Mouse (Mus musculus): ENCODE data around the gene Rhno1.
"Not testable (repeated sequence)": the region's sequence is repeated elsewhere in the genome, so short reads cannot be mapped to it uniquely, and the experiment has no call there.

The Rhno1 gene

DNA sequence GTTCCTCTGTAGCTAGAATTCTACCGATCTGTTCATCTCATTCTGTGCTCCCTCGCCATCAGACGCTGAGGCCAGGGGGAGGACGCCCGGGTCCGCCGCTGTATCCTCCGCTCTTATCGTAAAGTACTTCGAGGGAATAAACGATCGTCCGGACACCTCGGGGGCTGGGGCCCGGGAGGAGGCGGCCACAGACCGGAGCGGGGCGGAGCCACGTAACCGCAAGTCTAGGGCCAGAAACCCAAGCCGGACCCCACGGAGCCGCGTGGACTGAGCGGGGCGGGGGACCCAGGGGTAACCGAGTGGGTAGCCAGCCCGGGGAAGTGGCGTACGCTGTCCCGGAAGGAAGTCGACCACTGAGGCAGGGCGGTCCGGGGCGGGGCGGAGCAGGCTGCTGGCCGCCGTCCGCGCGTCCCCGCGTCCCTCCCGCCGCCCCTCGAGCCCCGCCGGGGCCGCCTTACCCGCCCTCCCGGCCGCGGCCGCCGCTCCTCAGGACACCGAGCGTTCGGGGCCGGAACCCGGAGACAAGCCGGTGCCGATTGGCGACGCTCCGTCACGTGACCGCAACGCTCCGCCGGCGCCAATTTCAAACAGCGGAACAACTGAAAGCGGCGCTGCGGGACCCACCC is at the start of gene Rhno1, which contains the start of gene Foxm1:
Gene Rhno1, minus strand, starts transcription at position 531 of the 626 bp plus-strand sequence.
Gene Foxm1, plus strand, starts transcription at position 587 of the 626 bp plus-strand sequence.
- peak; percentile 83 to 85 for DNase-seq

DNA sequence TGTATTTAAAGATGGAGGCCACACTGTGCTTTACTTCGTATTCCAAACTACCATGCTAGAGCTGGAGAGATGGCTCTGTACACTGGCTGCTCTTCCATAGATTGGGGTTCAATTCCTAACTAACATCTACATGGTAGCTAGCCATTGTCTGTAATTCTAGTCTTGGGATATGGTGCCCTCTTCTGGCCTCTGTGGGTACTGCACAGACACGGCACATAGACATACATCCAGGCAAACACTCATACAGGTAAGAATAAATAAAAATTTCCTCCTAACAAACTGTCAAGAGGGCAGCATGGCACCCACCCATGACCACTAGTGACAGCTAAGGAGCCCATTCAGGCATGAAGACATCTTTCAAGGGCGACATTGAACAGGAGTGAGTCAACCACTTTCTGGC is 48.4 kb upstream of the Rhno1 start:
- peak; percentile 91 for DNase-seq

DNA sequence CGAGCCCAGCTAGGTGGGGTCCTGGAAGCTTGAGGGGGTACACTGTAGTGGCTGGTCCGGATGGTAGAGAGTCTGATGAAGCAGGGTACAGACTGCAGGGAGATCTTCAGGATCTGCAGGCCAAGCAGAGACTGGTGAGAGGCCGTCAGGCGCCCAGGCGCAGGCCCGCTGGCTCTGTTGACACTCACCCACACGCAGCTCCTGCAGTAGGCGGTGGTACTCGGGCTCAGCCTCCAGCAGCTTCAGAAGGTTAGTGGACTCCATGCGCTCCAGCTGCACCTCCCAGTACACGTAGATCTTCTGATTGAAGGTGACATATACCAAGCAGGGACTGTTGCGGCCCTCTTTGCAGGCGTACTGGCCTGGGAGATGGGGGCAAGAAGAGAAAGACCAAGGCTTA is 47.6 kb upstream of the Rhno1 start:
- no peak for DNase-seq

DNA sequence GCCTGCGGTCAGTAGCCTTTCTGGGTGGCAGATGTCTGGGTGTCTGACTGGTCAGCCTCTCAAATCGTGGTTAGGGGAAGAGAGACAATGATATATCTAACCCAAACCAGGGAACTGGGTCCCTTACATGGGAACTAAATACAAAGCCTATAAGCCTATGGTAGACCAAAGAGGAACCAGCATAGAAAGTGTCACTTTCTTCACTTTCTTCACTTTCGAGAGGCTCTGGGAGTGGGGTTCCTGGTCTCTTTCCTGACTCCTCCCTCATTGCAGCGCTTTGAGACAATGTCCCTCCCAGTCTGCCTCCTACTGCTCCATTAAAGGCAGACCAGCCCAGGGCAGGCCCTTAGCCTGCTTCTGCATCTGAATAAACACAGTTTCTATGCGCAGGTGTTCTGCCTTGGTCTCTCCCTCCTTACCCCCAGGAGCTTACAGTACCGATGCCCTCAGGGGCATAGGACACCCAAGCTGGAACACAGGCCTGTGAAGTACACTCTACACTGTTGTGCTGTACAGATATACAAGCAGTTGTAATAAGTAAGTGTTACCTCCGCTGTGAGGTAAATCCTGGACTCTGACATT is 45.9 kb upstream of the Rhno1 start:
- no peak for DNase-seq

GRCm38 (mm10) chr6:128404708-128405107 is 42.0 kb upstream of the Rhno1 start:
- DNase-seq = no peak

GRCm38 (mm10) chr6:128399421-128400185 is 36.9 kb upstream of the Rhno1 start:
- DNase-seq = no peak

DNA sequence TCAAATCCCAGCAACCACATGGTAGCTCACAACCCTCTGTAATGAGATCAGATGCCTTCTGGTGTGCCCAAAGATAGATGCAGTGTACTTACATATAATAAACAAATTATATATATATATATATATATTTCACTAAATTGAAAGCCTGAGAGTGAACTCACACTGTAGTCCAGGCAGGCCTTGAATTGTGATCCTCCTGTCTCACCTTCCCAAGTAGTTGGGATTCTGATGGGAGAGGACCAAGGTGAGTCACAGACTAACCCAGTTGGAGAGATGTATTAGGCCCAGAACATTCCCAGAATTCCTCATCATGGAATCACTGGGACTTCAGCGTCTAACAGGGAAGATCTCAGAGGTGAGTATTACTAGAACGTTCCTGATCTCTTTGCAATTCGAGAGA is 36.3 kb upstream of the Rhno1 start, which contains the start of gene Nrip2:
Gene Nrip2, plus strand, starts transcription at position 301 of the 400 bp plus-strand sequence.
- no peak for DNase-seq

DNA sequence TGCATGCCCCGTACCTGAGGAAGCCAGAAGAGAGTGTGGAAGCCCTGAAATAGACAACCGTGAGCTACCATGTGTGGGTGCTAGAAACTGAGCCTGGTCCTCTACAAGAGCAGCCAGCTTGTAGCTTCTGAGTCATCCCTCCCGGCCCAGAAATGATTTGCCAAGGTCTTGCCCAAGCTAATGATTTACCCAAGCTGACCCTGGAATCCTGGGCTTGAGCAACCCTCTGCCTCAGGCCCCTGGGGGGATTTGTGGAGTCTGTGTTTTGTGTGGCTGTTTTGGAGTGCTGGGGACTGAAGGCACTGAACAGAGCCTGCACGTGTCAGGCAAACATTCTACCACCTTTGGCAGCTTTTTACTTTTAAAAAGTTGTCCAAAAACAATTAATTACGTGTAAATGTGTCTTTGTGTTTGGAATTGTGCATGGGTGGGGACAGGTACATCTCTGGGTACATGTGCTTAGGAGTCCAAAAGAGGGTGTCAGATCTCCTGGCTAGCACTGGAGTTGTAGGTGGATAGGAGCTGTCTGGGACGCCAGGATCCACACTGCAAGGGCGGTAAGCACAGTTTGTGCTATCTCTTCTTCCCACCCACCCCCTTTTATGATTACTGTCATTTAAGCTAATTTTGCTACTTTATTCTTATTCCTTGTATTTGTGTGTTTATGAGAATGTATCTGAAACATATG is 35.0 kb upstream of the Rhno1 start:
- no peak for DNase-seq

DNA sequence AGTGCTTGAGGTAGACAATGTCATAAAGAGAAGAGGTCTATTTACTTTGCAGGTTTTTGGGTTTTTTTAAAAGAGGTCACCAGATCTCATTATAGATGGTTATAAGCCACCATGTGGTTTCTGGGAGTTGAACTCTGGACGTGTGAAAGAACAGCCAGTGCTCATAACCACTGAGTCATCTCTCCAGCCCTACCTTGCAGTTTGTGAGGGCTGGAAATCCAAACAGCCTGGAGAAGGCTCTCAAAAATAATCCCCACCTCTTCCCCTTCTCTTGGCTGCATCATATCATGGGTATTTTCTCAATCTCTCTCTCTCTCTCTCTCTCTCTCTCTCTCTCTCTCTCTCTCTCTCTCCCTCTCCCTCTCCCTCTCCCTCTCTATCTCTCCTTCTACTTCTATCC is 28.0 kb upstream of the Rhno1 start:
- DNase-seq = no peak

GRCm38 (mm10) chr6:128389185-128389584 is 26.5 kb upstream of the Rhno1 start:
- no peak for DNase-seq

- DNase-seq = no peak
Observed at GRCm38 (mm10) chr6:128385026-128385425, 22.3 kb upstream of the Rhno1 start.

DNA sequence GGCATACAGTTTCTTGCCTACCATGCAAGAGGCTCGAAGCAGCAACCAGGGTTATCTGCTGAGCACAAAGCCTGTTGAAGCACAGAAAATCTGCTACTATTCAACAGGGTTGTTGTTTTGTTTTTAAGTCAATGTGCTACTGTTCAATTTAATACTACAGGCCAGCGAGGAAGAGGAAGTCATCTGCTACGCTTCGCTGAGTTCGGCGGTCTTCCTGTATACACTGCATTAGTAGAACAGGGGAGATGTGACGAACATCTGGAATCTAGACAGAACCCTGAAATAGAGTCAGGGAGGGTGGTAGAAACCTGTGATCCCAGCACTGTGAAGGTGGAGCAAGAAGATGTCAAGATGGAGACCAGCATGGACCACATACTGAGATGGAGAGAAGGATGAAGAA is 21.0 kb upstream of the Rhno1 start:
- DNase-seq = peak; percentile 64 to 69

- peak; percentile 23 to 26 for DNase-seq
Observed at GRCm38 (mm10) chr6:128381254-128381653, 18.5 kb upstream of the Rhno1 start.

DNA sequence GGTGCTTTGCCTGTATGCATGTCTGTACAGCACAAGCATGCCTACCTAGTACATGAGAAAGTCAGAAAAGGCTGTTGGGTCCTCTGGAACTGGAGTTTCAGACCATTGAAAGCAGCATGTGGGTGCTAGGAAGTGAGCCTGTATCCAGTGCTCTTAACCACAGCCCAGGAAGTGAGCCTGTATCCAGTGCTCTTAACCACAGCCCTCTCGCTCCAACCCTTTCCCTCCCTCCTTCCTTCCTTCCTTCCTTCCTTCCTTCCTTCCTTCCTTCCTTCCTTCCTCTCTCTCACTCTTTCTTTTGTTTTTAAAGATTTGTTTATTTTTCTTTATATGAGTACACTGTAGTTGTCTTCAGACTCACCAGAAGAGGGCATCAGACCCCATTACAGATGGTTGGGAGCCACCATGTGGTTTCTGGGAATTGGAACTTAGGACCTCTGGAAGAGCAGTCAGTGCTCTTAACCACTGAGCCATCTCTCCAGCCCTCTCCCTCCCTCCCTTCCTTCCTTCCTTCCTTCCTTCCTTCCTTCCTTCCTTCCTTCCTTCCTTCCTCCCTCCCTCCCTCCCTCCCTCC is 18.0 kb upstream of the Rhno1 start:
- DNase-seq = not testable (repeated sequence)

GRCm38 (mm10) chr6:128379636-128380035 is 16.9 kb upstream of the Rhno1 start:
- DNase-seq = no peak

- no peak for DNase-seq
Observed at GRCm38 (mm10) chr6:128376371-128377085, 13.8 kb upstream of the Rhno1 start.

GRCm38 (mm10) chr6:128375192-128375591 is 12.5 kb upstream of the Rhno1 start, which contains the start of the genes Tex52 and Gm44596:
Gene Tex52 (plus strand): TSS chr6:128375456.
Gene Gm44596 (plus strand): TSS chr6:128375503.
- DNase-seq = no peak

- DNase-seq = no peak
Observed at GRCm38 (mm10) chr6:128370040-128370439, 7.3 kb upstream of the Rhno1 start.

- DNase-seq = no peak
Observed at GRCm38 (mm10) chr6:128366466-128366865, 3.8 kb upstream of the Rhno1 start.

DNA sequence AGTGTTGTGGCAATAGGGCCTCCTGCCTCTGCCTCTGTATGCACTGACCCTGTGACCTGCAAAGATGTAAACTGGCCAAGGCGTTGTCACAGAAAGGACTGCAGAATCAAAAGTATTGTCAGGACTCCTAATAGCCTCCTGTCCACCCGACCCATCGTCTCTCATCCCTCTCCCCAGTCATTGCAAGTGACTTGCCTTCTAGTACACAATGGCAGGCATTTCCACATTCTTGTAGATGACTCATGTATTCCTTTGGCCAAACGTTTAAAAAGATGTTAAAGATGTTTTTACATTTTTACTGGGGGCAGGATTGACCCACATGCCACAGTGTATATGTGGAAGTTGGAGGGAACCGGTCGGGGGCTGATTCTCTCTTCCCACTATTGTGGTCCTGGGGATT is 2.0 kb upstream of the Rhno1 start:
- DNase-seq = no peak

GRCm38 (mm10) chr6:128363007-128363825 is 505 bp upstream of the Rhno1 start:
- no peak for DNase-seq

Measured in B cell, adult 2 months (primary cell).